Mouse (Mus musculus): ENCODE measurements around the gene Strap.

DNA sequence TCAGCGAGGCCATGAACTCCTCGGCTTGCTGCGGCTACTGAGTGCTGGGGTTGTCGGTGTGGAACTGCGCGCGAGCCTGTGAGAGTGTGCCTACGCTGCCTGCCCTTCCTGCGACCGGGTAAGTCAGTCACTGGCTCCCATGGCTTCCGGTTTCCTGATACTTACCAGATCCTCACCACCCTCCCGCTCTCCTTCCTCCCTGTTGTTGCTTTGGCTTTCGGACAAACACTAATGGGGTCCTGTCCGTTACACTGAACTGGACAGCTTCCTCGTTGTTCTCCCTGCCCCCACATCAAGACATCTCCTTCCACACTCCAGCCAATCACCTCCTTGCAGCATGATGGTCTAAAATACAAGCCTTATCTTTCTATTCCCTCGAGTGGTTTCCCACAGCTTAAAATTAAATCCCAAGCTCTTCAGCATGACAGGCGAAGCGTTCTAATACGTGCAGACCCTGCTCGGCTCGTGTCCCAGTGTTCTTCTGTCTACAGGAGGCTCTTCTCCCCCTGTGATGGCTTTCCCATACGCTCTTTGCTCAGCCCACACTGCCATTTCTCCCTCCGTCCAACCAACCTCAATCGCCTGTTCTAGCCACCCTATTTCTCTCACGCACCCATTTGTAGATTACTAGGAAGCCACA is 30.5 kb upstream of the Strap start:
- TF ChIP-seq POLR2A (IDR thresholded peaks at IDR 0.05; ENCODE audit: low read depth, low read length): no peak
- no peak for TF ChIP-seq CTCF (IDR thresholded peaks at IDR 0.05; ENCODE audit: borderline replicate concordance, insufficient read depth, low read length)

Data from embryonic fibroblast, embryonic 13.5 days (primary cell).